Mouse (Mus musculus) embryonic fibroblast, embryonic 13.5 days (primary cell): Measurements from ENCODE around the gene Sfswap.

Experiments used
- CTCF ChIP-seq: IDR thresholded peaks from 2 replicates; pipeline ENCODE4 v1.5.1; 2011; ENCODE audit warnings: mild to moderate bottlenecking, control low read depth, low read length, moderate library complexity, borderline replicate concordance; ENCODE audit not compliant: insufficient read depth
- POLR2A ChIP-seq: IDR thresholded peaks from 2 replicates; pipeline ENCODE4 v1.6.1; 2011; ENCODE audit warnings: low read depth, mild to moderate bottlenecking, control low read depth, low read length, moderate library complexity

GRCm38 (mm10) chr5:129534500-129534899 lies 33.5 kb downstream of the Sfswap start:
- TF ChIP-seq CTCF (no peak), POLR2A (no peak)
